Comparison of ENCODE assay signal across 9 mouse cellular contexts in the genomic region with DNA sequence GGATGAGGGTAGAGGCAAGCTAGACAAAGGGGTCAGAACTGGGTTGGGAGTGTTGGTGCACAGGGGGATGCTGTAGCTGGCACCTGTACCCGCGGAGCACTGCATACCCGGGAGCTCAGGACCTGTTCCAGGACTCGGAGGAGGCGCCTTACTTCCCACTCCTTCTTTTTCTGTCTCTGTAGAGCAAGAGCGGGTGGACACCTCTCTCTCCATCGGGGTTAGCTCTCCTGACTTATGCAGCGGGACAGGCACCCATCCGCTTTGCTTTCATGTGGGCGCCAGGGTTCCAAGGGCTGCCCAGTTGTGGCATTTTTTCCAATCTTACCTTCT. TPM values are rescaled to one million over a fixed set of nuclear protein-coding genes. Genes with fewer than 3 reads are reported as not detected.
DNase-seq lines count a peak whose midpoint lies in the region; ATAC-seq and TF ChIP-seq lines count a peak whose summit lies in the region.
"Had no signal": no experiment of that assay in that cellular context is flagged by ENCODE, and none has a peak within 500 bp of the region (broad histone marks: within the 10 kb centered on the region; RNA-seq: fewer than 3 reads in every experiment).

No protein-coding gene starts in this region.

- WGBS in lung, embryonic 15.5 days, result 2% methylated on average over 10 of the region's 10 CpGs
- WGBS in forebrain, embryonic 13.5 days, result 0% methylated on average over 9 of the region's 10 CpGs
- WGBS in limb, embryonic 12.5 days, result under 1% methylated on average over 10 of the region's 10 CpGs
- WGBS in small intestine, adult 2 months, result 3% methylated on average over 10 of the region's 10 CpGs

- H3K4me2 ChIP-seq in lung, embryonic 15.5 days, result peak overlapping the region; percentile 96
- H3K4me2 ChIP-seq in forebrain, embryonic 13.5 days, result peak overlapping the region; percentile 78
- H3K4me2 ChIP-seq in limb, embryonic 12.5 days, result peak overlapping the region; percentile 99

- H3K4me3 ChIP-seq in lung, embryonic 15.5 days, result peak overlapping the region; percentile 53
- peak overlapping the region; percentile 77 for H3K4me3 ChIP-seq in forebrain, embryonic 13.5 days
- peak overlapping the region; percentile 63 for H3K4me3 ChIP-seq in limb, embryonic 12.5 days (replicated peaks)
- H3K4me3 ChIP-seq in small intestine, adult 2 months (ENCODE audit: low read depth, low read length), result peak overlapping the region; percentile 48

- H3K4me1 ChIP-seq in lung, embryonic 15.5 days, result peaks cover 18% of the 10 kb centered on the region
- peaks cover 8% of the 10 kb centered on the region for H3K4me1 ChIP-seq in forebrain, embryonic 13.5 days
- H3K4me1 ChIP-seq in limb, embryonic 12.5 days (replicated peaks), result peaks cover 5% of the 10 kb centered on the region; the same call in 1 of the 2 replicates
- H3K4me1 ChIP-seq in small intestine, adult 2 months (ENCODE audit: control insufficient read depth, insufficient read depth, insufficient read length, low read length), result no peaks in the 10 kb centered on the region

- no peaks in the 10 kb centered on the region for H3K36me3 ChIP-seq in lung, embryonic 15.5 days
- no peaks in the 10 kb centered on the region for H3K36me3 ChIP-seq in forebrain, embryonic 13.5 days (ENCODE audit: poor library complexity, severe bottlenecking)
- H3K36me3 ChIP-seq in limb, embryonic 12.5 days, result no peaks in the 10 kb centered on the region
- H3K36me3 ChIP-seq in small intestine, adult 2 months (ENCODE audit: control insufficient read depth, insufficient read depth, low read length), result no peaks in the 10 kb centered on the region

- no peak for DNase-seq in lung, adult 18-20 months
- DNase-seq in layer of hippocampus, postnatal 36 days, result no peak
- no peak for DNase-seq in cerebellum, postnatal 4 days (ENCODE audit: low spot score in 2 of 2)
- no peak for DNase-seq in kidney, adult 11 months

- peak overlapping the region; percentile 49 for H3K9ac ChIP-seq in lung, embryonic 15.5 days
- peak overlapping the region; percentile 85 for H3K9ac ChIP-seq in forebrain, embryonic 13.5 days
- H3K9ac ChIP-seq in limb, embryonic 12.5 days (replicated peaks), result no peak overlapping the region; the same call in 1 of the 2 replicates

- ATAC-seq in lung, embryonic 15.5 days (ENCODE audit: borderline replicate concordance, extremely low read depth, low FRiP score, low TSS enrichment), result 0 out of 2 replicates have a peak, but pooled peaks have one; percentile 4
- no peak; the same call in 1 of the 2 replicates for ATAC-seq in forebrain, embryonic 13.5 days
- ATAC-seq in limb, embryonic 12.5 days (ENCODE audit: insufficient number of reproducible peaks, insufficient read depth, low FRiP score, low TSS enrichment, low read depth), result no peak

- H3K27me3 ChIP-seq in lung, embryonic 15.5 days, result peaks cover 69% of the 10 kb centered on the region
- peaks cover 31% of the 10 kb centered on the region for H3K27me3 ChIP-seq in forebrain, embryonic 13.5 days
- H3K27me3 ChIP-seq in limb, embryonic 12.5 days, result peaks cover 79% of the 10 kb centered on the region
- H3K27me3 ChIP-seq in small intestine, adult 2 months (ENCODE audit: control insufficient read depth, insufficient read depth, low read length), result peaks cover 15% of the 10 kb centered on the region

- no peak for TF ChIP-seq CTCF in small intestine, adult 2 months (IDR thresholded peaks at IDR 0.05; ENCODE audit: extremely low read depth, insufficient read length, insufficient replicate concordance, low read depth, low read length)

- no peaks in the 10 kb centered on the region for H3K9me3 ChIP-seq in lung, embryonic 15.5 days
- no peaks in the 10 kb centered on the region for H3K9me3 ChIP-seq in forebrain, embryonic 13.5 days (replicated peaks)
- H3K9me3 ChIP-seq in limb, embryonic 12.5 days, result no peaks in the 10 kb centered on the region

- no peak for TF ChIP-seq POLR2A in small intestine, adult 2 months (IDR thresholded peaks at IDR 0.05; ENCODE audit: low read depth, low read length)

- H3K27ac ChIP-seq in lung, embryonic 15.5 days, result no peak overlapping the region
- peak overlapping the region; percentile 75 for H3K27ac ChIP-seq in forebrain, embryonic 13.5 days
- H3K27ac ChIP-seq in limb, embryonic 12.5 days, result no peak overlapping the region
- H3K27ac ChIP-seq in small intestine, adult 2 months (ENCODE audit: insufficient read depth, low read depth, low read length), result no peak overlapping the region

RNA-seq across cellular contexts. Expression of gene Ptpn5, which starts 0.6 kb away (rescaled TPM):
- polyA plus RNA-seq in lung, embryonic 15.5 days (2015; fragmentation: Nextera tagmentation; extraction: Ambion mirVana), result 6.5 and 6.9 TPM in 2 replicates
- polyA plus RNA-seq in forebrain, embryonic 13.5 days (2015; fragmentation: Nextera tagmentation; extraction: Ambion mirVana), result 38.8 and 46.9 TPM in 2 replicates
- polyA plus RNA-seq in limb, embryonic 12.5 days (2016; fragmentation: Nextera tagmentation; extraction: Ambion mirVana), result 0.22 and 0.44 TPM in 2 replicates
- polyA plus RNA-seq in small intestine, adult 2 months (2012; rRNA removed), result 1.1 and 1.5 TPM in 2 replicates
- total RNA-seq in layer of hippocampus, postnatal 36 days (2021), result 10 to 100 TPM; 92.7 to 95.8 TPM
- total RNA-seq: hematopoietic stem cell, adult 5-6 weeks had no signal
